Mouse (Mus musculus) layer of hippocampus, postnatal 14 days (tissue): ENCODE measurements around the gene Olfr1175-ps. TPM values are rescaled to one million over a fixed set of nuclear protein-coding genes. Genes with fewer than 3 reads are reported as not detected.

Experiments
- DNase-seq, 2 experiments: peaks; one replicate each; pipeline ENCODE4 v3.0.0; 2021 to 2022; ENCODE audit warnings: low spot score in 2 of 2, mixed read lengths in 1 of 2
- long read RNA-seq, 2 experiments: library from polyadenylated mRNA; stranded (forward); transcript quantifications; one replicate each; pipeline ENCODE4 v2.0.0; 2021
- total RNA-seq, 2 experiments: library from RNA; stranded (reverse); gene quantifications; 2 replicates each; pipeline ENCODE4 v1.2.3; 2021

Gene Olfr1175-ps
- not detected for total RNA-seq
- long read RNA-seq, experiment 1 = 0 reads
- long read RNA-seq, experiment 2 = 0 reads

DNA sequence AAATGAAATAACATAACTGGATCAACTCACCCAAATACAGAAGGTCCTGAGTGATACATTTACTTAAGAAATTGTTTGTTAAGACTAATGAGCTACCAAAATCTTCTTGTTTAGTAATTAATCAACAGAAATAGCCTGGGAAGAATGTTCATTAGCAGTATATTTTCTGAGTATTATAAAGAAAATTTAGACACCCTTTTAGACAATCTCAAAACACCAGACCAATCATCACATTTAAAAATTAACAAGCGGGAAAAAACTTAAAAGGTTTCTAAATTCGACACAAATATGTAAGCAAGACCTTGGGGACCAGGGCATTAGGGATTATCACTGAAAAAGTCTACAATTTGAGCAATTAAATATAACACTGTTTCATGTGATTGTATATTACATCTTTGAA lies at the start of gene Olfr1175-ps:
Gene Olfr1175-ps (minus strand): TSS at position 101 of the 400 bp plus-strand sequence.
- no peak for DNase-seq

DNA sequence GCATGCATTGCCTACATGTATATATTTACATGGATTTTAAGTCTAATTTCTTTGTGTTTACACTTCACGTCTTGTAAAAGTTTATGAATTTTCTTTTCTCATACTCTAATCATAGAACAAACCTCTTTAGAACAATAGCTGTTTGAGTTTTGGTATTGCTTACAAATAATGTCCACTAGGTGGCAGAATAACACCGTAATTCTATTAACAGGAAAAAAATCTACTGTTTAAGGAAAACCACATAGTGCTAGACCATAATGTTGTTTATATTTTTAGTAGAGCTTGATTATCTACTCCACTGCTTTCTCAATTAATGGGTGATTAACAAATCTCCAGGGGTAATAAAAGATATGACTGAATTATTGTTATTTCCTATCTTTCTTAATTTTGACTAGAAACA lies 29.3 kb upstream of the Olfr1175-ps start:
- peak in 1 of 2 experiments; percentile 42 for DNase-seq

DNA sequence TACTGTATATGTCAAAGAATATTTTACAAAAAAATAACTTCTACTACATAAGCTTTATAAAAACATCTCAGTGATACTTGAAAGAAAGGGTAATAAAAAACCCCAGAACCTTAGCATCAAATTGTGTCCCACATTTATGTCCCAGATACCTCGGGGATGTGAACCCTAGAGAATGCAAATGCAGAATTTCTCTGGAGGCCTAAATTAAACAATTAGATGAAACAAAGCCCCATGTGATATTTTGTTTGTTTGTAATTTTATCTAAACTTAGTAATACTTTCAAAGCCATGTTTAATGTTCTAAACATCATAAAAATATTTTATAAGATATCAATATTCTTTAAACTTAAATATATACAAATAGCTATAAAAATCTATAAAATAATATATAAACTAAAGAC lies 19.4 kb upstream of the Olfr1175-ps start, which contains the start of gene Olfr1177-ps:
Gene Olfr1177-ps (minus strand): TSS at position 101 of the 400 bp plus-strand sequence.
- DNase-seq = no peak

DNA sequence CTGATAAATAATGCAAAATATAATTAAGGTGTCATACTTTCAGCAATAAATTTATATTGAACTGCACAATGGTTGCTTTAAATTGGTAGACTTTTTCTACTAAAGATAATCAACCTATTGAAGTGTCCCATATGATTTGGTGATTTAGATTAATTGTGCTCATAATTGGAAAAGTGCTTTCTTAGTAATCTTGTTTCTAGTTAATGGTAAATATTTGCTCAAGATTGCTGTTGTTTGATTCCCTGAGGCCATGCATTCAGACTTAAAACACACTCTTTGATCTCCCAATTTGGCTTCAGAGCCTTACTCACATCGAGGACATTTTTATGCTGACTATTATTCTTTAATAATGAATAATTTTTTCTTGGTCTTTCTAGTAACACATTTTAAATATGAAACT lies 9.4 kb upstream of the Olfr1175-ps start, which contains the start of gene Olfr1176:
Gene Olfr1176 (plus strand): TSS at position 301 of the 400 bp plus-strand sequence.
- DNase-seq = no peak

DNA sequence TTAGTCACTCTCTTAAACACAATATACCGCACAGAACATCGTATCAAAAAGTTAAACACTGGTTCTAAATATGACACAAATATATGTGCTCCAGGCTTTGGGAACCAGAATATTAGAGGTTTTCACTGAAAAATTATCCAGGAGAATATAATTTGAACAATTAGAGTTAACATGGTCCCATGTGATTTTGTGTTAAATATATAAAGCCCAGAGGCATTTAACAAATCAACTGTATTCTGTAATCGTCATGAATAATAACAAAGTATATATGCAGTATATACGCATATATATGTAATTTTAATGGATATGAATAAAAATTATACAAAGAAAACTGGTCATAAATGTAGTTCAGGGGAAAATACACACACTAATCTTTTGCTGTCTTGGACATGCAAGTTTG lies 12.0 kb downstream of the Olfr1175-ps start, which contains the start of gene Olfr1174-ps:
Gene Olfr1174-ps (minus strand): TSS at position 101 of the 400 bp plus-strand sequence.
- DNase-seq = no peak

DNA sequence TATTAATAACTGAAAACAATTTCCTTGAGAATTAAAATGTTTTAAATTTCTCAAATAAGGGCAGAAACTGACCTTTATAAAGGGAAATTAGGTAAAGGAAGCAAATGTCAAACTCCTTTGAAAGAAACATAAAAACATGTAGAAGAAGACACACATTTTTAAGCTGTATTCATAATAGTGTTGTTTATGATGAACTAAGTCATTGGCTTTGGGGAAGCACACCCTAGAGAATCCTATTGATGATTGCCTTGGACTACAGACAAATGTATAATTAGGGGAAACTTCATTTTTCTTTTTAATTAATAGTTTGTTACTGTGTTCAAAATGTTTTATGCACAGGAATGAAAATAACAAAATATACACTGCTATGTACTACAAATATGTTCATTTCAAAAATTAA lies 47.2 kb downstream of the Olfr1175-ps start, which contains the start of gene Olfr1173:
Gene Olfr1173 (minus strand): TSS at position 101 of the 400 bp plus-strand sequence.
- no peak for DNase-seq

Other genes starting within 250 kb of the Olfr1175-ps start
- not detected for gene Olfr1164, start 233.2 kb downstream of the Olfr1175-ps start, total RNA-seq
- gene Olfr1166, start 198.9 kb downstream of the Olfr1175-ps start, total RNA-seq = not detected
- not detected for gene Olfr1167, start 172.0 kb downstream of the Olfr1175-ps start, total RNA-seq
- not detected for gene Olfr1168, start 145.3 kb downstream of the Olfr1175-ps start, total RNA-seq
- gene Olfr1170, start 98.9 kb downstream of the Olfr1175-ps start, total RNA-seq = not detected
- not detected for gene Olfr1173, start 47.3 kb downstream of the Olfr1175-ps start, total RNA-seq
- not detected for gene Olfr1174-ps, start 12.1 kb downstream of the Olfr1175-ps start, total RNA-seq
- not detected for gene Olfr1176, start 9.5 kb upstream of the Olfr1175-ps start, total RNA-seq
- not detected for gene Olfr1177-ps, start 19.3 kb upstream of the Olfr1175-ps start, total RNA-seq
- not detected for gene Olfr1178, start 59.8 kb upstream of the Olfr1175-ps start, total RNA-seq
- not detected for gene Olfr1179, start 79.2 kb upstream of the Olfr1175-ps start, total RNA-seq
- not detected for gene Olfr1180, start 91.9 kb upstream of the Olfr1175-ps start, total RNA-seq
- not detected for gene Olfr1181, start 99.0 kb upstream of the Olfr1175-ps start, total RNA-seq
- gene Gm13757, start 121.9 kb upstream of the Olfr1175-ps start, total RNA-seq = not detected
- not detected for gene Olfr1183, start 127.7 kb upstream of the Olfr1175-ps start, total RNA-seq
- gene Olfr1184, start 156.4 kb upstream of the Olfr1175-ps start, total RNA-seq = not detected
- not detected for gene Olfr1185-ps1, start 166.1 kb upstream of the Olfr1175-ps start, total RNA-seq
- gene Olfr1186, start 191.3 kb upstream of the Olfr1175-ps start, total RNA-seq = not detected
- not detected for gene Olfr1188, start 229.7 kb upstream of the Olfr1175-ps start, total RNA-seq